Mouse (Mus musculus) C2C12 (cell line): Measurements from ENCODE around the gene Sh3bgrl.

ENCODE experiments used
- CTCF ChIP-seq: IDR thresholded peaks from one replicate; pipeline ENCODE4 v1.5.1; 2011; ENCODE audit not compliant: control insufficient read depth, insufficient read depth, insufficient read length
- MYOG ChIP-seq: IDR thresholded peaks from one replicate; pipeline ENCODE4 v1.6.1; 2011; ENCODE audit not compliant: control insufficient read depth, insufficient read length; ENCODE audit errors: extremely low read depth

DNA sequence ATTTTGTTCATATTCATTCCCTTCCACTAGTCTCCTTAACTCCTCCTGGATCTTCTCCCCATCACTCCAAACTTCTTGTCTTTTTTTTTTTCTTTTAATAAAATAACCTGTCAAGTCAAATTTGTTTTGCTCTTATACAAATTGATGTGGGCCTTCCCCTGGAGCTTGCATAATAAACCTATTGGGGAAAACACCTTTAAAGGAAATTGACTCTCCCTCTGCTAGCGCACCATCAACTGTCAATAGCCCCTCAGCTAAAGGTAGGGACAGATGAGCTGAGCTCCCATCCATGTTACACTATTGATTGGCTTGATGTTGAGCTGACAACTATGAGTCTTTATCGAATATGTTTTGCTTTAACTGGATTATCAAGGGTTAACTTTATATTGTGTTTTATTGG, 5.3 kb downstream of the Sh3bgrl start:
- TF ChIP-seq MYOG, result no peak
- no peak for TF ChIP-seq CTCF
